Mouse (Mus musculus): ENCODE results near the gene Pkig.

DNA sequence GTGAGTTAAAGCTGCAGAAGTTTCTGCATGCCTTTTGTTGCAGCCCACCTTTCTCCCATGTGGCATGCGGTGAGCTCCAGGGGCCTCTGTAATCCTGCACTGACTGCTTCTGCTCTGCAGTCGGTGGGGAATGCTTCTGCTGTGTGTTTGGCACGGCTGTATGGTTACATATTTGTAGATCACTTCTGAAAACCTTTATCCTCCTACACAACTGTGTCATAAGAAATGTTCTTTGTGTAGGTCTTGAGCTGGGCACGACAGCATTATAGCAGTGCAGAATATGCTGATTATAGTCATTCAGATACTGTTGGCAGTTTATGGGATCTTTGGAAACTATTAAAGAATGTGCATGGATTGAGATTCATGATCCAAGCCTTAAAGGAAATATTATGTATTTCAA lies 27.1 kb downstream of the Pkig start:
- TF ChIP-seq CTCF (IDR thresholded peaks at IDR 0.05; ENCODE audit: low read depth) (no peak), EP300 (optimal IDR thresholded peaks at IDR 0.05) (no peak)
